Mouse (Mus musculus) kidney, adult 2 months (tissue): Measurements from ENCODE around the gene Cd44.

Experiments
- CTCF ChIP-seq: fragments of 200-500 bp; conservative IDR thresholded peaks from 2 replicates; pipeline ENCODE4 v1.5.1; 2011; ENCODE audit warnings: low read depth, mild to moderate bottlenecking, control low read depth, low read length, moderate library complexity, mixed read lengths; ENCODE audit not compliant: insufficient read depth, insufficient read length
- POLR2A ChIP-seq: fragments of 200-500 bp; IDR thresholded peaks from one replicate; pipeline ENCODE4 v1.6.1; 2011; ENCODE audit warnings: low read depth, low read length, control low read depth

GRCm38 (mm10) chr2:102805761-102806496 is 95.5 kb downstream of the Cd44 start:
- TF ChIP-seq CTCF (no peak), POLR2A (no peak)
